Mouse (Mus musculus) NIH3T3 (cell line): ENCODE data around the gene Suds3.

Experiments used
- DNase-seq: peaks from one replicate; pipeline ENCODE4 v3.0.0-alpha.2; 2012; ENCODE audit warnings: low read depth

Gene Suds3

GRCm38 (mm10) chr5:117042661-117043060, 73.3 kb downstream of the Suds3 start:
- DNase-seq = no peak
